In genomic region chr11:117407196-117407595, GRCm38 (mm10) we compare ENCODE assay signal across 7 mouse cellular contexts.
A peak's percentile ranks its signal among the peaks of the same experiment; 100 is the strongest.
DNase-seq lines count a peak whose midpoint lies in the region; ATAC-seq and TF ChIP-seq lines count a peak whose summit lies in the region.

No protein-coding gene starts in this region.

- no peaks in the 10 kb centered on the region for H3K36me3 ChIP-seq in liver, embryonic 12.5 days
- no peaks in the 10 kb centered on the region for H3K36me3 ChIP-seq in liver, postnatal 0 days (replicated peaks; ENCODE audit: insufficient read depth, low read length)
- no peaks in the 10 kb centered on the region for H3K36me3 ChIP-seq in forebrain, embryonic 15.5 days
- H3K36me3 ChIP-seq in limb, embryonic 11.5 days (ENCODE audit: control insufficient read depth, insufficient read depth, low read length), result no peaks in the 10 kb centered on the region
- H3K36me3 ChIP-seq in stomach, embryonic 15.5 days, result no peaks in the 10 kb centered on the region

- H3K4me2 ChIP-seq in liver, embryonic 12.5 days, result peak overlapping the region; percentile 48
- H3K4me2 ChIP-seq in liver, postnatal 0 days (ENCODE audit: low read depth, low read length), result no peak overlapping the region
- H3K4me2 ChIP-seq in forebrain, embryonic 15.5 days (replicated peaks), result peak overlapping the region; percentile 62
- H3K4me2 ChIP-seq in limb, embryonic 11.5 days (ENCODE audit: low read depth, severe bottlenecking), result peak overlapping the region; percentile 63
- H3K4me2 ChIP-seq in stomach, embryonic 15.5 days, result peak overlapping the region; percentile 57

- peak overlapping the region; percentile 27; the same call in 1 of the 2 replicates for H3K9ac ChIP-seq in liver, embryonic 12.5 days
- no peak overlapping the region for H3K9ac ChIP-seq in liver, postnatal 0 days (replicated peaks)
- H3K9ac ChIP-seq in forebrain, embryonic 15.5 days (replicated peaks), result peak overlapping the region; percentile 57
- H3K9ac ChIP-seq in limb, embryonic 11.5 days (ENCODE audit: low read length), result no peak overlapping the region
- H3K9ac ChIP-seq in stomach, embryonic 15.5 days, result no peak overlapping the region

- WGBS in liver, embryonic 12.5 days (ENCODE audit: insufficient replicate concordance), result 12% methylated on average over 4 of the region's 4 CpGs
- WGBS in liver, postnatal 0 days (ENCODE audit: insufficient replicate concordance), result 24% methylated on average over 4 of the region's 4 CpGs
- 9% methylated on average over 4 of the region's 4 CpGs for WGBS in forebrain, embryonic 15.5 days
- WGBS in limb, embryonic 11.5 days, result 7% methylated on average over 4 of the region's 4 CpGs
- WGBS in stomach, embryonic 15.5 days, result 19% methylated on average over 4 of the region's 4 CpGs

- H3K4me1 ChIP-seq in liver, embryonic 12.5 days, result peaks cover 20% of the 10 kb centered on the region
- H3K4me1 ChIP-seq in liver, postnatal 0 days (ENCODE audit: insufficient read depth), result no peaks in the 10 kb centered on the region; the same call in 1 of the 2 replicates
- H3K4me1 ChIP-seq in forebrain, embryonic 15.5 days, result peaks cover 42% of the 10 kb centered on the region
- H3K4me1 ChIP-seq in limb, embryonic 11.5 days (ENCODE audit: control insufficient read depth, insufficient read depth, low read length), result peaks cover 24% of the 10 kb centered on the region
- peaks cover 17% of the 10 kb centered on the region for H3K4me1 ChIP-seq in stomach, embryonic 15.5 days

- no peak overlapping the region for H3K4me3 ChIP-seq in liver, embryonic 12.5 days
- H3K4me3 ChIP-seq in liver, postnatal 0 days (ENCODE audit: low read depth, low read length), result no peak overlapping the region
- peak overlapping the region; percentile 42 for H3K4me3 ChIP-seq in forebrain, embryonic 15.5 days
- H3K4me3 ChIP-seq in limb, embryonic 11.5 days (ENCODE audit: low read depth, low read length), result peak overlapping the region; percentile 26
- no peak overlapping the region for H3K4me3 ChIP-seq in stomach, embryonic 15.5 days (replicated peaks)

- no peak for DNase-seq in liver, postnatal 0 days
- no peak for DNase-seq in limb, embryonic 11.5 days (ENCODE audit: low spot score)
- DNase-seq in urinary bladder, postnatal 4 days (ENCODE audit: low spot score in 2 of 2), result no peak
- no peak for DNase-seq in embryo, embryonic 10 days (ENCODE audit: low spot score)

- TF ChIP-seq CTCF in liver, postnatal 0 days (IDR thresholded peaks at IDR 0.05; ENCODE audit: low read depth), result no peak

- no peak for ATAC-seq in liver, embryonic 12.5 days
- no peak for ATAC-seq in liver, postnatal 0 days
- ATAC-seq in forebrain, embryonic 15.5 days (replicated peaks), result no peak
- no peak for ATAC-seq in limb, embryonic 11.5 days (ENCODE audit: insufficient number of reproducible peaks, low FRiP score, low TSS enrichment, low read depth)
- ATAC-seq in stomach, embryonic 15.5 days (ENCODE audit: insufficient read depth, low FRiP score, low read depth), result no peak

- peaks cover 95% of the 10 kb centered on the region for H3K27me3 ChIP-seq in liver, embryonic 12.5 days (replicated peaks)
- peaks cover 49% of the 10 kb centered on the region for H3K27me3 ChIP-seq in liver, postnatal 0 days (ENCODE audit: insufficient read depth, low read length)
- H3K27me3 ChIP-seq in forebrain, embryonic 15.5 days, result no peaks in the 10 kb centered on the region
- peaks cover 20% of the 10 kb centered on the region for H3K27me3 ChIP-seq in limb, embryonic 11.5 days (ENCODE audit: control insufficient read depth, insufficient read depth, low read length)
- H3K27me3 ChIP-seq in stomach, embryonic 15.5 days (replicated peaks), result peaks cover 16% of the 10 kb centered on the region

- no peaks in the 10 kb centered on the region for H3K9me3 ChIP-seq in liver, embryonic 12.5 days (replicated peaks)
- no peaks in the 10 kb centered on the region for H3K9me3 ChIP-seq in liver, postnatal 0 days (ENCODE audit: low read length)
- H3K9me3 ChIP-seq in forebrain, embryonic 15.5 days, result no peaks in the 10 kb centered on the region
- H3K9me3 ChIP-seq in limb, embryonic 11.5 days (ENCODE audit: control insufficient read depth, low read length), result no peaks in the 10 kb centered on the region
- no peaks in the 10 kb centered on the region for H3K9me3 ChIP-seq in stomach, embryonic 15.5 days

- TF ChIP-seq EP300 in liver, postnatal 0 days (IDR thresholded peaks at IDR 0.05; ENCODE audit: low read depth), result no peak

- H3K27ac ChIP-seq in liver, embryonic 12.5 days, result no peak overlapping the region
- H3K27ac ChIP-seq in liver, postnatal 0 days (ENCODE audit: low read depth), result no peak overlapping the region
- H3K27ac ChIP-seq in forebrain, embryonic 15.5 days (replicated peaks), result peak overlapping the region; percentile 99
- H3K27ac ChIP-seq in limb, embryonic 11.5 days (replicated peaks; ENCODE audit: low read depth, low read length), result 0 out of 2 replicates have a peak overlapping the region, but pooled peaks have one; percentile 42
- H3K27ac ChIP-seq in stomach, embryonic 15.5 days, result peak overlapping the region; percentile 54; the same call in 1 of the 2 replicates

Comparison
In these comparisons a context has a peak if more than half of its experiments do, and no peak if none do; other contexts are left out.
1. H3K9ac ChIP-seq: peak in liver, embryonic 12.5 days (single experiment) and forebrain, embryonic 15.5 days (single experiment); none in liver, postnatal 0 days (single experiment), limb, embryonic 11.5 days (single experiment) and stomach, embryonic 15.5 days (single experiment).
2. H3K27ac ChIP-seq: peak in forebrain, embryonic 15.5 days (single experiment), limb, embryonic 11.5 days (single experiment) and stomach, embryonic 15.5 days (single experiment); none in liver, embryonic 12.5 days (single experiment) and liver, postnatal 0 days (single experiment).
3. H3K4me3 ChIP-seq: peak in forebrain, embryonic 15.5 days (single experiment) and limb, embryonic 11.5 days (single experiment); none in liver, embryonic 12.5 days (single experiment), liver, postnatal 0 days (single experiment) and stomach, embryonic 15.5 days (single experiment).